Mouse (Mus musculus) cerebellum, adult 11-12 months (tissue): ENCODE measurements at regions not wholly inside any gene's neighbourhood (a gene's known extent, or its start where the extent isn't known, plus 50 kb on each side); places are given as distances from the start of the nearest gene placed in this dataset.

Experiments used
- DNase-seq: peaks from one replicate; pipeline ENCODE4 v3.0.0; 2022

GRCm38 (mm10) chr6:11796361-11796760 lies 110.9 kb downstream of the Ndufa4 start:
- DNase-seq, result no peak

GRCm38 (mm10) chr6:11793366-11793765 lies 113.9 kb downstream of the Ndufa4 start:
- peak; percentile 5 for DNase-seq

GRCm38 (mm10) chr6:11792186-11792585 lies 115.1 kb downstream of the Ndufa4 start:
- no peak for DNase-seq

GRCm38 (mm10) chr6:11791056-11791455 lies 116.2 kb downstream of the Ndufa4 start:
- no peak for DNase-seq

- DNase-seq, result no peak
These were observed 133.3 kb downstream of the Ndufa4 start for GRCm38 (mm10) chr6:11773992-11774391.

- no peak for DNase-seq
These were observed 144.4 kb downstream of the Ndufa4 start for GRCm38 (mm10) chr6:11762912-11763311.

GRCm38 (mm10) chr6:11737667-11738066 lies 169.6 kb downstream of the Ndufa4 start:
- no peak for DNase-seq

- DNase-seq, result no peak
These were observed 176.2 kb downstream of the Ndufa4 start for GRCm38 (mm10) chr6:11731126-11731525.

GRCm38 (mm10) chr6:11730667-11731066 lies 176.6 kb downstream of the Ndufa4 start:
- DNase-seq, result no peak

- no peak for DNase-seq
These were observed 179.5 kb downstream of the Ndufa4 start for GRCm38 (mm10) chr6:11727806-11728205.

GRCm38 (mm10) chr6:11727370-11727769 lies 179.9 kb downstream of the Ndufa4 start:
- DNase-seq, result no peak

- DNase-seq, result no peak
These were observed 183.8 kb downstream of the Ndufa4 start for GRCm38 (mm10) chr6:11723519-11723918.

GRCm38 (mm10) chr6:11720274-11720673 lies 187.0 kb downstream of the Ndufa4 start:
- no peak for DNase-seq

GRCm38 (mm10) chr6:11710581-11710980 lies 196.7 kb downstream of the Ndufa4 start:
- DNase-seq, result no peak

- no peak for DNase-seq
These were observed 197.8 kb downstream of the Ndufa4 start for GRCm38 (mm10) chr6:11709465-11709864.
